Mouse (Mus musculus) MEL (cell line): Measurements from ENCODE around the gene Herc1. TPM values are rescaled to one million over a fixed set of nuclear protein-coding genes. Genes with fewer than 3 reads are reported as not detected.

Experiments used
- DNase-seq: peaks from one replicate; pipeline ENCODE4 v3.0.0; 2011; ENCODE audit warnings: low read depth, low spot score
- H3K27ac ChIP-seq: 2 replicates; pipeline ENCODE4 v1.5.1; 2012; ENCODE audit warnings: low read depth, mild to moderate bottlenecking, control low read depth, low read length, moderate library complexity; ENCODE audit not compliant: control insufficient read depth
- H3K27me3 ChIP-seq, 2 experiments: fragments of 150-350 bp in 1 of 2; sonication (generic) in 1 of 2; 2 replicates each; pipeline ENCODE4 v1.6.1; 2012; ENCODE audit warnings: low read length in 2 of 2, mild to moderate bottlenecking in 2 of 2, improper control_type of control experiment in 1 of 2, moderate library complexity in 1 of 2; ENCODE audit not compliant: insufficient read depth in 2 of 2, control insufficient read depth in 1 of 2
- H3K36me3 ChIP-seq, 2 experiments: 2 replicates each; pipeline ENCODE4 v1.6.1; 2012 to 2014; ENCODE audit warnings: low read length in 2 of 2, improper control_type of control experiment in 1 of 2, inconsistent platforms in 1 of 2, mild to moderate bottlenecking in 1 of 2; ENCODE audit not compliant: insufficient read depth in 2 of 2, control insufficient read depth in 1 of 2
- H3K4me1 ChIP-seq, 2 experiments: fragments of 150-350 bp in 1 of 2; sonication (generic) in 1 of 2; 2 replicates each; pipeline ENCODE4 v1.6.1; 2012; ENCODE audit warnings: low read length in 2 of 2, improper control_type of control experiment in 1 of 2, mild to moderate bottlenecking in 1 of 2; ENCODE audit not compliant: insufficient read depth in 2 of 2, control insufficient read depth in 1 of 2
- H3K4me3 ChIP-seq, 2 experiments: fragments of 150-350 bp in 1 of 2; sonication (generic) in 1 of 2; 2 replicates each; pipeline ENCODE4 v1.5.1; 2012; ENCODE audit warnings: low read depth in 2 of 2, low read length in 2 of 2, mild to moderate bottlenecking in 2 of 2, moderate library complexity in 2 of 2, control low read depth in 1 of 2, improper control_type of control experiment in 1 of 2; ENCODE audit not compliant: control insufficient read depth in 1 of 2, insufficient read depth in 1 of 2
- H3K79me2 ChIP-seq: 2 replicates; pipeline ENCODE4 v1.6.1; 2012; ENCODE audit warnings: mild to moderate bottlenecking, low read length, moderate library complexity; ENCODE audit not compliant: control insufficient read depth, poor library complexity, insufficient read depth
- H3K9ac ChIP-seq: 2 replicates; pipeline ENCODE4 v1.6.1; 2012; ENCODE audit warnings: low read depth, mild to moderate bottlenecking, control low read depth, low read length, moderate library complexity; ENCODE audit not compliant: control insufficient read depth, poor library complexity, severe bottlenecking
- H3K9me3 ChIP-seq: fragments of 150-350 bp; sonication (generic); replicated peaks from 2 replicates; pipeline ENCODE4 v1.6.1; 2012; ENCODE audit warnings: mild to moderate bottlenecking, low read length, improper control_type of control experiment, moderate library complexity; ENCODE audit not compliant: insufficient read depth
- BHLHE40 ChIP-seq: IDR thresholded peaks from 2 replicates; pipeline ENCODE4 v1.6.1; 2012; ENCODE audit warnings: low read depth, mild to moderate bottlenecking, inconsistent platforms, low read length, improper control_type of control experiment, borderline replicate concordance
- CHD1 ChIP-seq: IDR thresholded peaks from 2 replicates; pipeline ENCODE4 v1.6.1; 2012; ENCODE audit warnings: low read depth, mild to moderate bottlenecking, inconsistent platforms, low read length, improper control_type of control experiment
- CHD2 ChIP-seq: IDR thresholded peaks from 2 replicates; pipeline ENCODE4 v1.6.1; 2011; ENCODE audit warnings: low read length, improper control_type of control experiment
- CTCF ChIP-seq, 3 experiments: IDR thresholded peaks in 2 of 3; conservative IDR thresholded peaks in 1 of 3; 2 replicates each; pipeline ENCODE4 v1.5.1; 2011 to 2012; ENCODE audit warnings: low read length in 3 of 3, low read depth in 2 of 3, mild to moderate bottlenecking in 2 of 3, improper control_type of control experiment in 1 of 3, inconsistent platforms in 1 of 3, mixed read lengths in 1 of 3, moderate library complexity in 1 of 3; ENCODE audit not compliant: control insufficient read depth in 1 of 3, insufficient read depth in 1 of 3, poor library complexity in 1 of 3, severe bottlenecking in 1 of 3
- E2F4 ChIP-seq: IDR thresholded peaks from 2 replicates; pipeline ENCODE4 v1.6.1; 2011; ENCODE audit warnings: low read depth, low read length, improper control_type of control experiment, borderline replicate concordance
- ELF1 ChIP-seq: IDR thresholded peaks from 2 replicates; pipeline ENCODE4 v1.6.1; 2014; ENCODE audit warnings: low read depth, mild to moderate bottlenecking, inconsistent platforms, low read length, improper control_type of control experiment, moderate library complexity
- GATA1 ChIP-seq: IDR thresholded peaks from 2 replicates; pipeline ENCODE4 v1.6.1; 2011; ENCODE audit warnings: low read depth, low read length, improper control_type of control experiment
- JUND ChIP-seq: IDR thresholded peaks from 2 replicates; pipeline ENCODE4 v1.6.1; 2011; ENCODE audit warnings: low read depth, mild to moderate bottlenecking, improper control_type of control experiment, low read length
- KAT2A ChIP-seq: conservative IDR thresholded peaks from 2 replicates; pipeline ENCODE4 v1.6.1; 2012; ENCODE audit warnings: low read depth, low read length, improper control_type of control experiment, inconsistent platforms
- MAX ChIP-seq: IDR thresholded peaks from 2 replicates; pipeline ENCODE4 v1.6.1; 2011; ENCODE audit warnings: low read length, improper control_type of control experiment
- MAZ ChIP-seq: IDR thresholded peaks from 2 replicates; pipeline ENCODE4 v1.6.1; 2012; ENCODE audit warnings: low read depth, mild to moderate bottlenecking, inconsistent platforms, low read length, improper control_type of control experiment
- MEF2A ChIP-seq: IDR thresholded peaks from 2 replicates; pipeline ENCODE4 v1.6.1; 2014; ENCODE audit warnings: low read depth, mild to moderate bottlenecking, inconsistent platforms, low read length, improper control_type of control experiment; ENCODE audit not compliant: poor library complexity, insufficient replicate concordance, severe bottlenecking; ENCODE audit errors: extremely low read depth
- MXI1 ChIP-seq: IDR thresholded peaks from 2 replicates; pipeline ENCODE4 v1.6.1; 2011; ENCODE audit warnings: mild to moderate bottlenecking, low read depth, low read length, improper control_type of control experiment
- MYB ChIP-seq: IDR thresholded peaks from 2 replicates; pipeline ENCODE4 v1.6.1; 2011; ENCODE audit warnings: mild to moderate bottlenecking, low read depth, low read length, improper control_type of control experiment
- MYC ChIP-seq: IDR thresholded peaks from 2 replicates; pipeline ENCODE4 v1.6.1; 2011; ENCODE audit warnings: low read depth, mild to moderate bottlenecking, low read length, improper control_type of control experiment, moderate library complexity
- NELFE ChIP-seq: IDR thresholded peaks from 2 replicates; pipeline ENCODE4 v1.6.1; 2011; ENCODE audit warnings: low read depth, low read length, improper control_type of control experiment
- NRF1 ChIP-seq: IDR thresholded peaks from 2 replicates; pipeline ENCODE4 v1.6.1; 2014; ENCODE audit warnings: low read depth, mild to moderate bottlenecking, inconsistent platforms, low read length, improper control_type of control experiment, moderate library complexity; ENCODE audit not compliant: poor library complexity, insufficient read depth, severe bottlenecking
- RAD21 ChIP-seq: IDR thresholded peaks from 2 replicates; pipeline ENCODE4 v1.6.1; 2011; ENCODE audit warnings: mild to moderate bottlenecking, low read depth, low read length, improper control_type of control experiment
- RCOR1 ChIP-seq: IDR thresholded peaks from 2 replicates; pipeline ENCODE4 v1.6.1; 2012; ENCODE audit warnings: low read depth, mild to moderate bottlenecking, inconsistent platforms, low read length, improper control_type of control experiment
- SMC3 ChIP-seq: IDR thresholded peaks from 2 replicates; pipeline ENCODE4 v1.6.1; 2011; ENCODE audit warnings: low read depth, low read length, improper control_type of control experiment
- TBP ChIP-seq: IDR thresholded peaks from 2 replicates; pipeline ENCODE4 v1.8.0; 2011; ENCODE audit warnings: low read depth, low read length, improper control_type of control experiment
- TCF12 ChIP-seq: IDR thresholded peaks from 2 replicates; pipeline ENCODE4 v1.6.1; 2014; ENCODE audit warnings: low read depth, mild to moderate bottlenecking, inconsistent platforms, low read length, improper control_type of control experiment, moderate library complexity
- UBTF ChIP-seq: IDR thresholded peaks from 2 replicates; pipeline ENCODE4 v1.6.1; 2012; ENCODE audit warnings: low read depth, mild to moderate bottlenecking, inconsistent platforms, low read length, improper control_type of control experiment, moderate library complexity, borderline replicate concordance; ENCODE audit not compliant: insufficient read depth
- USF1 ChIP-seq: IDR thresholded peaks from 2 replicates; pipeline ENCODE4 v1.6.1; 2014; ENCODE audit warnings: low read depth, mild to moderate bottlenecking, inconsistent platforms, low read length, improper control_type of control experiment, moderate library complexity
- ZC3H11A ChIP-seq: IDR thresholded peaks from 2 replicates; pipeline ENCODE4 v1.6.1; 2012; ENCODE audit warnings: low read depth, mild to moderate bottlenecking, inconsistent platforms, low read length, improper control_type of control experiment
- ZKSCAN1 ChIP-seq: IDR thresholded peaks from 2 replicates; pipeline ENCODE4 v1.6.1; 2012; ENCODE audit warnings: low read depth, mild to moderate bottlenecking, inconsistent platforms, low read length, improper control_type of control experiment, moderate library complexity
- ZMIZ1 ChIP-seq: IDR thresholded peaks from 2 replicates; pipeline ENCODE4 v1.6.1; 2012; ENCODE audit warnings: low read depth, mild to moderate bottlenecking, inconsistent platforms, low read length, improper control_type of control experiment, moderate library complexity
- polyA plus RNA-seq, 2 experiments: library from polyadenylated mRNA; stranded (reverse) in 1 of 2; unstranded in 1 of 2; fragments of >175 nt in 1 of 2; fragments of >200 nt in 1 of 2; gene quantifications; 2 replicates each; pipeline versions ENCODE4 v1.2.1 to v1.2.4; 2012; ENCODE audit warnings: low replicate concordance in 2 of 2, low read depth in 1 of 2; ENCODE audit not compliant: insufficient read length in 2 of 2, insufficient read depth in 1 of 2, missing spikeins in 1 of 2
- total RNA-seq: library from RNA; depleted of rRNA; stranded (reverse); fragments of 300-350 nt; gene quantifications from 2 replicates; pipeline ENCODE4 v1.2.3, GENCODE M21; 2012

Herc1 gene
- total and polyA plus RNA-seq, 3 experiments = 22.7 to 28.8 (median 23.2) TPM

DNA sequence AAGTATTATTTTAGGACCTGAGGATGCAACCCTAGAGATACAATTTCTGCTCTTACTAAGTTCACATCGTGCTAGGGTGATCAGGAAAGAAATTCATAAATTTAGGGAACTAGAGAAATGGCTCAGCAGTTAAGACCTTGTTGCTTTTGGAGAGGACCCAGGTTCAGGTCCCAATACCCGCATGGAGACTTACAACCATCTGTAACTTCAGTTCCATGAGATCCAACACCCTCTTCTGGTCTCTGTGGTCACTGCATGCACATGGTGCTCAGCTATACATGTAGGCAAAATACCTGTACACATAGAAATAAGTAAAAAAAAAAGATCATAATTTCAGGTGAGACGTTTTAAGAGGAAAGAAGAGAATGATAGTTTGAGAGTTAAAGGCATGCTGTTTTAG is 23.2 kb downstream of the Herc1 start:
- no peak overlapping the region for H3K27ac ChIP-seq
- peaks cover 24% of the 10 kb centered on the region for H3K79me2 ChIP-seq
- peak; percentile 66 for DNase-seq
- peaks cover 11 to 47% of the 10 kb centered on the region in 2 experiments for H3K36me3 ChIP-seq
- TF ChIP-seq ZC3H11A (0 out of 2 replicates have a peak, but pooled peaks have one; percentile 20), UBTF (no peak), CHD2 (no peak), BHLHE40 (no peak), SMC3 (peak; percentile 32), JUND (no peak), MEF2A (no peak), MXI1 (no peak), MYC (no peak), CTCF (IDR thresholded peaks at IDR 0.05 in 2 of 3, conservative IDR thresholded peaks at IDR 0.05 in 1 of 3; ENCODE audit: control insufficient read depth in 1 of 3, insufficient read depth in 1 of 3, low read depth in 2 of 3, low read length in 3 of 3, poor library complexity in 1 of 3, severe bottlenecking in 1 of 3) (peak; percentile 33 to 56 (median 35)), RAD21 (peak; percentile 51), CHD1 (no peak), TBP (no peak), MAZ (no peak)
- peaks cover 11 to 33% of the 10 kb centered on the region in 2 experiments for H3K4me1 ChIP-seq
- no peaks in the 10 kb centered on the region for H3K9me3 ChIP-seq
- H3K4me3 ChIP-seq = no peak overlapping the region
- no peak overlapping the region for H3K9ac ChIP-seq
- no peaks in the 10 kb centered on the region for H3K27me3 ChIP-seq

DNA sequence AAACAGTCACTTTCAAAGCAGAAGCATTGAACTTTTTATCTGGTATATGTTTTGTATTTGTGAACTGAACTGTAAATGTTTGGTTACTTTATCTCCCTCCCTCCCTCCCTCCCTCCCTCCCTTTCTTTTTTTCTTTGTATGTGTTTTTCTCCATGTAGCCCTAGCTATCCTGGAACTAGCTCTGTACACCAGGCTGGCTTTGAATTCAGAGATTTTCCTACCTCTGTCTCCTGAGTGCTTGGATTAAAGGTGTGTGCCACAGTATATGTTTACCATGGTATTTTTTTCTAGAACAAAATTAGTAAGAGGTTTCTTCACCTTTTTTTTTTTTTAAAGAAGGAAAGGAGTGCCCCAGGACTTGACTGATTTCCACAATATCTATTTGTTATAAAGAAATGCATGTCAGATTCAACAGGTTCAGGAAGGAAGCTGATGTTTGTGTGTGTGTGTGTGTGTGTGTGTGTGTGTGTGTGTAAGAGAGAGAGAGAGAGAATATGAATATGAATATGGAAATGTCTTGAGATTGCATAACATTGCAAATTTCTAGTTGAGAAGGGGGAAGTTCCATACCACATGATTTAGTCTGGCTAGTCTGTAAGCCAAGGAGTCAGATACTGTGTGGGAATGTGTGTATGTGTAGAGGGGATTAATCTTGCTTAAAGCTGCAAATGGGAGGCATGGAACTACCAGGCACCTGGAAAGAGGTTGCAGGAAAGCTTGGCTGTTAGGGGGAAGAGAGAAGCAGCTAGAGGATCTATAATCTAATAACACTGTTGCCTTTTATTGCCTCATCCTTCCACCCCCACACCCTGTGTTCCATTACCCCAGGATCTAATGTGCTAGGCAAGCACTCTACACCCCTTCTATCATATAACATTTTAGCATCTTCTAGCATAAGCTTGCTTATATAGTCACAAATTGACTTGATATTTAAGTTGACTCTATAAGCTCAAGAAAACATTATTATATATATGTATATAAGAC is 24.5 kb downstream of the Herc1 start:
- H3K9ac ChIP-seq = peak overlapping the region; percentile 52
- no peaks in the 10 kb centered on the region for H3K9me3 ChIP-seq
- H3K27ac ChIP-seq = peak overlapping the region; percentile 93
- no peak overlapping the region for H3K4me3 ChIP-seq
- H3K36me3 ChIP-seq = peaks cover 11 to 39% of the 10 kb centered on the region in 2 experiments
- no peaks in the 10 kb centered on the region for H3K27me3 ChIP-seq
- peaks cover 10 to 24% of the 10 kb centered on the region in 2 experiments for H3K4me1 ChIP-seq
- peak; percentile 76 for DNase-seq
- H3K79me2 ChIP-seq = peaks cover 18% of the 10 kb centered on the region
- TF ChIP-seq BHLHE40 = no peak
- peak; percentile 37; the same call in 1 of the 2 replicates for TF ChIP-seq MXI1
- 0 out of 2 replicates have a peak, but pooled peaks have one; percentile 4 for TF ChIP-seq RCOR1
- TF ChIP-seq CTCF (IDR thresholded peaks at IDR 0.05 in 2 of 3, conservative IDR thresholded peaks at IDR 0.05 in 1 of 3; ENCODE audit: control insufficient read depth in 1 of 3, insufficient read depth in 1 of 3, low read depth in 2 of 3, low read length in 3 of 3, poor library complexity in 1 of 3, severe bottlenecking in 1 of 3) = no peak
- no peak for TF ChIP-seq NRF1
- no peak for TF ChIP-seq ZMIZ1
- no peak for TF ChIP-seq KAT2A
- no peak for TF ChIP-seq SMC3
- TF ChIP-seq CHD1 = no peak
- TF ChIP-seq ELF1 = 0 out of 2 replicates have a peak, but pooled peaks have one; percentile 17
- TF ChIP-seq NELFE = no peak
- TF ChIP-seq E2F4 = no peak
- TF ChIP-seq TCF12 = 0 out of 2 replicates have a peak, but pooled peaks have one; percentile 4
- TF ChIP-seq UBTF = no peak
- TF ChIP-seq ZKSCAN1 = no peak
- TF ChIP-seq MYC = no peak
- TF ChIP-seq MYB = no peak
- TF ChIP-seq GATA1 = no peak
- TF ChIP-seq USF1 = peak; percentile 63; the same call in 1 of the 2 replicates
- TF ChIP-seq MAX = no peak
